In the genomic region with DNA sequence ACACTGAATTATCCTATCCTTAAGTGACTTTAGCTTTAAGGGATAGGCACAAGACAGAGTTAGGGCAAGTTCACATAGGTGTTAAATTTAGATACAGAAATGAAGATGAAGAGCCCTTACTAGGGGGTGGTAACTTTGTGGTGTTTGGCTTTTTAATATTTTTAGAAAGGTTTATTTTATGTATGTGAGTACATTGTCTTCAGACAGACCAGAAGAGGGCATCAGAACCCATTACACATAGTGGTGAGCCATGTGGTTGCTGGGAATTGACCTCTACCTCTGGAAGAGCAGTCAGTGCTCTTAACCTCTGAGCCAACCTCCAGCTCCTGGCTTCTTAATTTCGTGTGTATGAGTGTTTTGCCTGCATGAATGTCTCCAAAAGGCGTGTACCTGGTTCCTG, we compare ENCODE assay signal across 8 mouse cellular contexts. TPM values are rescaled to one million over a fixed set of nuclear protein-coding genes. Genes with fewer than 3 reads are reported as not detected.
DNase-seq lines count a peak whose midpoint lies in the region; ATAC-seq and TF ChIP-seq lines count a peak whose summit lies in the region.

No protein-coding gene starts in this region.

- peaks cover 27% of the 10 kb centered on the region for H3K4me1 ChIP-seq in embryonic facial prominence, embryonic 13.5 days
- H3K4me1 ChIP-seq in neural tube, embryonic 14.5 days (ENCODE audit: control insufficient read depth, insufficient read depth, low read length) = peaks cover 13% of the 10 kb centered on the region

- ATAC-seq in embryonic facial prominence, embryonic 13.5 days (ENCODE audit: insufficient number of reproducible peaks, insufficient read depth, low FRiP score, low TSS enrichment, low read depth) = no peak
- no peak for ATAC-seq in neural tube, embryonic 14.5 days (ENCODE audit: low read depth)
- ATAC-seq in megakaryocyte progenitor cell, adult 5-6 weeks (replicated peaks; ENCODE audit: poor library complexity) = no peak

- peak; percentile 56 for TF ChIP-seq CTCF in layer of hippocampus, adult 2 months (conservative IDR thresholded peaks at IDR 0.05)

- DNase-seq in layer of hippocampus, adult 2 months (ENCODE audit: low spot score in 2 of 2) = no peak
- DNase-seq in layer of hippocampus, postnatal 14 days (ENCODE audit: low spot score in 2 of 2) = no peak
- DNase-seq in kidney, postnatal 14 days = peak; percentile 11
- DNase-seq in right cerebral cortex, adult 2 months (ENCODE audit: low spot score in 2 of 2) = no peak
- no peak for DNase-seq in urinary bladder, adult 2 months (ENCODE audit: low spot score)

- 58% methylated on average over 2 of the region's 2 CpGs for WGBS in embryonic facial prominence, embryonic 13.5 days
- WGBS in neural tube, embryonic 14.5 days = 79% methylated on average over 2 of the region's 2 CpGs

- H3K9me3 ChIP-seq in embryonic facial prominence, embryonic 13.5 days = no peaks in the 10 kb centered on the region
- no peaks in the 10 kb centered on the region for H3K9me3 ChIP-seq in neural tube, embryonic 14.5 days (ENCODE audit: control insufficient read depth, low read length)

- no peak overlapping the region for H3K27ac ChIP-seq in layer of hippocampus, adult 2 months
- H3K27ac ChIP-seq in embryonic facial prominence, embryonic 13.5 days = no peak overlapping the region
- H3K27ac ChIP-seq in neural tube, embryonic 14.5 days (ENCODE audit: low read depth, low read length) = no peak overlapping the region

- peak overlapping the region; percentile 83 for H3K4me2 ChIP-seq in embryonic facial prominence, embryonic 13.5 days
- H3K4me2 ChIP-seq in neural tube, embryonic 14.5 days (ENCODE audit: low read depth, low read length) = peak overlapping the region; percentile 83

- no peak overlapping the region for H3K9ac ChIP-seq in embryonic facial prominence, embryonic 13.5 days
- no peak overlapping the region for H3K9ac ChIP-seq in neural tube, embryonic 14.5 days (replicated peaks; ENCODE audit: low read depth, low read length)

- H3K36me3 ChIP-seq in embryonic facial prominence, embryonic 13.5 days = peaks cover 17% of the 10 kb centered on the region
- H3K36me3 ChIP-seq in neural tube, embryonic 14.5 days (ENCODE audit: control insufficient read depth, insufficient read depth, low read length) = peaks cover 9% of the 10 kb centered on the region

- H3K27me3 ChIP-seq in embryonic facial prominence, embryonic 13.5 days = no peaks in the 10 kb centered on the region
- no peaks in the 10 kb centered on the region for H3K27me3 ChIP-seq in neural tube, embryonic 14.5 days (ENCODE audit: control insufficient read depth, insufficient read depth, low read length)

- H3K4me3 ChIP-seq in layer of hippocampus, adult 2 months = peak overlapping the region; percentile 76; the same call in 1 of the 2 replicates
- H3K4me3 ChIP-seq in embryonic facial prominence, embryonic 13.5 days = peak overlapping the region; percentile 85
- H3K4me3 ChIP-seq in neural tube, embryonic 14.5 days (ENCODE audit: low read depth, low read length) = no peak overlapping the region

RNA-seq across cellular contexts. Expression of a gene that starts 1.4 kb away (rescaled TPM):
- total RNA-seq in layer of hippocampus, adult 2 months (2021) = 10 to 100 TPM; 11.5 to 14.1 TPM
- total RNA-seq in layer of hippocampus, postnatal 14 days (2021) = 10 to 100 TPM; 10.4 to 12.6 TPM
- polyA plus RNA-seq in embryonic facial prominence, embryonic 13.5 days (2015; fragmentation: Nextera tagmentation; extraction: Ambion mirVana) = 40.3 and 42.7 TPM in 2 replicates
- 19.7 and 21.5 TPM in 2 replicates for polyA plus RNA-seq in neural tube, embryonic 14.5 days (2014; fragmentation: Nextera tagmentation; extraction: Ambion mirVana)
- 25.7 and 33.6 TPM in 2 replicates for total RNA-seq in megakaryocyte progenitor cell, adult 5-6 weeks (2015)
- total RNA-seq in megakaryocyte progenitor cell, adult 5-6 weeks (2017) = 16.7 and 17.8 TPM in 2 replicates
- 15.4 and 20.9 TPM in 2 replicates for polyA plus RNA-seq in urinary bladder, adult 2 months (2012; rRNA removed)

RNA-seq across cellular contexts. Expression of a gene that starts 1.5 kb away (rescaled TPM):
- 10 to 100 TPM; 18.7 to 20.7 TPM for total RNA-seq in layer of hippocampus, adult 2 months (2021)
- 10 to 100 TPM; 22.8 to 23.2 TPM for total RNA-seq in layer of hippocampus, postnatal 14 days (2021)
- 104 and 123 TPM in 2 replicates for polyA plus RNA-seq in embryonic facial prominence, embryonic 13.5 days (2015; fragmentation: Nextera tagmentation; extraction: Ambion mirVana)
- polyA plus RNA-seq in neural tube, embryonic 14.5 days (2014; fragmentation: Nextera tagmentation; extraction: Ambion mirVana) = 56.5 and 68.1 TPM in 2 replicates
- 97.5 and 113 TPM in 2 replicates for total RNA-seq in megakaryocyte progenitor cell, adult 5-6 weeks (2015)
- 37.0 and 43.3 TPM in 2 replicates for total RNA-seq in megakaryocyte progenitor cell, adult 5-6 weeks (2017)
- polyA plus RNA-seq in urinary bladder, adult 2 months (2012; rRNA removed) = 22.9 and 24.6 TPM in 2 replicates

RNA-seq across cellular contexts. Expression of a gene that starts 16.9 kb away (rescaled TPM):
- total RNA-seq in layer of hippocampus, adult 2 months (2021) = 10 to 100 TPM; 22.2 to 25.6 TPM
- total RNA-seq in layer of hippocampus, postnatal 14 days (2021) = 10 to 100 TPM; 19.3 TPM
- 11.8 and 12.8 TPM in 2 replicates for polyA plus RNA-seq in embryonic facial prominence, embryonic 13.5 days (2015; fragmentation: Nextera tagmentation; extraction: Ambion mirVana)
- 14.3 and 14.4 TPM in 2 replicates for polyA plus RNA-seq in neural tube, embryonic 14.5 days (2014; fragmentation: Nextera tagmentation; extraction: Ambion mirVana)
- total RNA-seq in megakaryocyte progenitor cell, adult 5-6 weeks (2015) = 41.6 and 54.4 TPM in 2 replicates
- total RNA-seq in megakaryocyte progenitor cell, adult 5-6 weeks (2017) = 40.9 and 46.0 TPM in 2 replicates
- 9.6 and 13.2 TPM in 2 replicates for polyA plus RNA-seq in urinary bladder, adult 2 months (2012; rRNA removed)
